Mouse (Mus musculus) CH12.LX (cell line): ENCODE measurements around the gene Pkd1l3. TPM values are rescaled to one million over a fixed set of nuclear protein-coding genes. Genes with fewer than 3 reads are reported as not detected.

Experiments used
- DNase-seq: peaks from one replicate; pipeline ENCODE4 v3.0.0-alpha.2; 2013; ENCODE audit errors: extremely low read depth
- H3K27ac ChIP-seq: 2 replicates; pipeline ENCODE4 v1.5.1; 2012; ENCODE audit warnings: low read depth, mild to moderate bottlenecking, control low read depth, moderate library complexity; ENCODE audit not compliant: insufficient read depth
- H3K27me3 ChIP-seq: replicated peaks from 2 replicates; pipeline ENCODE3; 2012; ENCODE audit warnings: inconsistent platforms
- H3K36me3 ChIP-seq, 2 experiments: replicated peaks in 1 of 2; 2 replicates each; pipeline versions ENCODE3 to v1.6.1; 2012; ENCODE audit warnings: inconsistent platforms in 1 of 2, low read length in 1 of 2, mild to moderate bottlenecking in 1 of 2, mixed read lengths in 1 of 2, moderate library complexity in 1 of 2; ENCODE audit not compliant: control insufficient read depth in 1 of 2, insufficient read depth in 1 of 2
- H3K4me1 ChIP-seq, 2 experiments: 2 replicates each; pipeline ENCODE4 v1.6.1; 2012; ENCODE audit warnings: inconsistent platforms in 1 of 2, moderate library complexity in 1 of 2; ENCODE audit not compliant: insufficient read depth in 2 of 2, control insufficient read depth in 1 of 2
- H3K4me2 ChIP-seq: 2 replicates; pipeline ENCODE4 v1.6.1; 2012; ENCODE audit warnings: low read depth, mild to moderate bottlenecking, control low read depth; ENCODE audit not compliant: poor library complexity, insufficient read depth, severe bottlenecking
- H3K4me3 ChIP-seq, 3 experiments: fragments of 150-350 bp in 1 of 3; sonication (generic) in 1 of 3; replicated peaks in 1 of 3; 2 replicates each; pipeline versions ENCODE3 to v1.5.1; 2011 to 2012; ENCODE audit warnings: low read depth in 2 of 3, low read length in 2 of 3, mild to moderate bottlenecking in 2 of 3, moderate library complexity in 2 of 3, control low read depth in 1 of 3, improper control_type of control experiment in 1 of 3, inconsistent platforms in 1 of 3, mixed read lengths in 1 of 3; ENCODE audit not compliant: poor library complexity in 1 of 3
- H3K79me2 ChIP-seq: replicated peaks from 2 replicates; pipeline ENCODE4 v1.6.1; 2012; ENCODE audit warnings: mild to moderate bottlenecking, moderate library complexity; ENCODE audit not compliant: control insufficient read depth, poor library complexity, insufficient read depth, severe bottlenecking; ENCODE audit errors: extremely low read depth
- H3K9ac ChIP-seq: 2 replicates; pipeline ENCODE4 v1.6.1; 2012; ENCODE audit warnings: low read depth, mild to moderate bottlenecking, control low read depth, moderate library complexity; ENCODE audit not compliant: insufficient read depth
- H3K9me3 ChIP-seq: replicated peaks from 2 replicates; pipeline ENCODE3; 2012; ENCODE audit warnings: low read length, inconsistent platforms, mixed read lengths
- CHD1 ChIP-seq: IDR thresholded peaks from 2 replicates; pipeline ENCODE4 v1.6.1; 2012; ENCODE audit warnings: low read depth, low read length, improper control_type of control experiment, inconsistent platforms
- HCFC1 ChIP-seq: IDR thresholded peaks from 2 replicates; pipeline ENCODE4 v1.6.1; 2012; ENCODE audit warnings: low read depth, mild to moderate bottlenecking, inconsistent platforms, low read length, improper control_type of control experiment
- JUND ChIP-seq: conservative IDR thresholded peaks from 2 replicates; pipeline ENCODE4 v1.6.1; 2011; ENCODE audit warnings: low read depth, low read length, improper control_type of control experiment
- KAT2A ChIP-seq: IDR thresholded peaks from 2 replicates; pipeline ENCODE4 v1.6.1; 2012; ENCODE audit warnings: low read length, improper control_type of control experiment, inconsistent platforms; ENCODE audit not compliant: insufficient replicate concordance
- MAZ ChIP-seq: IDR thresholded peaks from 2 replicates; pipeline ENCODE4 v1.6.1; 2012; ENCODE audit warnings: low read depth, mild to moderate bottlenecking, inconsistent platforms, low read length, improper control_type of control experiment, moderate library complexity
- MXI1 ChIP-seq: IDR thresholded peaks from 2 replicates; pipeline ENCODE4 v1.6.1; 2011; ENCODE audit warnings: mild to moderate bottlenecking, low read depth, low read length, improper control_type of control experiment
- MYC ChIP-seq: IDR thresholded peaks from 2 replicates; pipeline ENCODE4 v1.6.1; 2011; ENCODE audit warnings: low read depth, mild to moderate bottlenecking, improper control_type of control experiment, low read length
- NRF1 ChIP-seq: IDR thresholded peaks from 2 replicates; pipeline ENCODE4 v1.6.1; 2014; ENCODE audit warnings: low read depth, mild to moderate bottlenecking, inconsistent platforms, low read length, improper control_type of control experiment, moderate library complexity
- SMC3 ChIP-seq: IDR thresholded peaks from 2 replicates; pipeline ENCODE4 v1.6.1; 2011; ENCODE audit warnings: low read depth, low read length, improper control_type of control experiment
- TBP ChIP-seq: conservative IDR thresholded peaks from 2 replicates; pipeline ENCODE4 v1.6.1; 2011; ENCODE audit warnings: low read depth, low read length, improper control_type of control experiment
- TCF12 ChIP-seq: IDR thresholded peaks from 2 replicates; pipeline ENCODE4 v1.6.1; 2014; ENCODE audit warnings: low read depth, mild to moderate bottlenecking, inconsistent platforms, low read length, improper control_type of control experiment
- UBTF ChIP-seq: IDR thresholded peaks from 2 replicates; pipeline ENCODE4 v1.6.1; 2012; ENCODE audit warnings: low read depth, mild to moderate bottlenecking, inconsistent platforms, low read length, improper control_type of control experiment, moderate library complexity
- USF2 ChIP-seq: conservative IDR thresholded peaks from 2 replicates; pipeline ENCODE4 v1.6.1; 2011; ENCODE audit warnings: low read depth, low read length, improper control_type of control experiment
- ZC3H11A ChIP-seq: IDR thresholded peaks from 2 replicates; pipeline ENCODE4 v1.6.1; 2012; ENCODE audit warnings: low read depth, mild to moderate bottlenecking, inconsistent platforms, low read length, improper control_type of control experiment
- ZKSCAN1 ChIP-seq: IDR thresholded peaks from 2 replicates; pipeline ENCODE4 v1.6.1; 2012; ENCODE audit warnings: low read depth, inconsistent platforms, low read length, improper control_type of control experiment, borderline replicate concordance
- dilution Hi-C: fragments of 300-500 bp; cut with MboI; formaldehyde crosslinking; loops from 2 replicates; pipeline ENCODE4 v1.14.3; 2020; ENCODE audit warnings: low sequenced_read_pairs; ENCODE audit not compliant: extremely low pct_unique_long_range_greater_than_20kb, extremely low pct_ligation_motif_present
- in situ Hi-C: fragments of 300-500 bp; cut with MboI; formaldehyde crosslinking; loops from 3 replicates; pipeline ENCODE4 v1.14.3; 2019; ENCODE audit warnings: low sequenced_read_pairs, low pct_ligation_motif_present, low pct_unique_long_range_greater_than_20kb, mixed read lengths
- polyA plus RNA-seq: library from polyadenylated mRNA; unstranded; fragments of >175 nt; gene quantifications from 2 replicates; pipeline ENCODE4 v1.2.1, GENCODE M21; 2012; ENCODE audit warnings: low read depth; ENCODE audit not compliant: insufficient read length
- total RNA-seq, 2 experiments: library from RNA; depleted of rRNA; stranded (reverse); fragments of 300-350 nt in 1 of 2; fragments of >200 nt in 1 of 2; gene quantifications; 2 replicates each; pipeline ENCODE4 v1.2.3; 2012 to 2014

Gene Pkd1l3
- total and polyA plus RNA-seq, 3 experiments, result 3.5 to 10.0 (median 6.0) TPM

- H3K4me2 ChIP-seq, result no peak overlapping the region
- no peaks in the 10 kb centered on the region for H3K9me3 ChIP-seq
- no peaks in the 10 kb centered on the region for H3K79me2 ChIP-seq
- H3K4me1 ChIP-seq, result no peaks in the 10 kb centered on the region
- in situ Hi-C loops, result no loop called here
- TF ChIP-seq SMC3 (no peak), TBP (no peak), NRF1 (no peak), JUND (no peak), KAT2A (no peak), MAZ (no peak), UBTF (no peak), ZC3H11A (no peak), CHD1 (no peak), HCFC1 (no peak), MXI1 (no peak), TCF12 (no peak), ZKSCAN1 (no peak), USF2 (no peak), MYC (no peak)
- no peaks in the 10 kb centered on the region for H3K27me3 ChIP-seq
- H3K36me3 ChIP-seq, result peaks cover 19 to 58% of the 10 kb centered on the region in 2 experiments
- H3K27ac ChIP-seq, result no peak overlapping the region
- H3K4me3 ChIP-seq, result no peak overlapping the region
- no peak overlapping the region for H3K9ac ChIP-seq
- dilution Hi-C loops, result no loop called here
- DNase-seq, result no peak
These were observed 100.6 kb downstream of the Pkd1l3 start for GRCm38 (mm10) chr8:109714961-109715360.

Other genes starting within 250 kb of the Pkd1l3 start
- 0.04 TPM in 1 of 2 replicates, not detected in the other for gene Pmfbp1, start 120.5 kb upstream of the Pkd1l3 start, total RNA-seq (2012; rRNA removed)
- 0.07 TPM in 1 of 2 replicates, not detected in the other for gene Pmfbp1, start 120.5 kb upstream of the Pkd1l3 start, total RNA-seq (2014; rRNA removed)
- 0.07 and 0.11 TPM in 2 replicates for gene Pmfbp1, start 120.5 kb upstream of the Pkd1l3 start, polyA plus RNA-seq
- 41.7 and 49.1 TPM in 2 replicates for gene Dhx38, start 48.7 kb upstream of the Pkd1l3 start, total RNA-seq (2012; rRNA removed)
- 19.7 and 20.8 TPM in 2 replicates for gene Dhx38, start 48.7 kb upstream of the Pkd1l3 start, total RNA-seq (2014; rRNA removed)
- gene Dhx38, start 48.7 kb upstream of the Pkd1l3 start, polyA plus RNA-seq, result 51.0 and 56.0 TPM in 2 replicates
- gene Txnl4b, start 48.6 kb upstream of the Pkd1l3 start, total RNA-seq (2012; rRNA removed), result 13.4 and 13.5 TPM in 2 replicates
- gene Txnl4b, start 48.6 kb upstream of the Pkd1l3 start, total RNA-seq (2014; rRNA removed), result 17.0 and 17.8 TPM in 2 replicates
- 12.4 and 13.6 TPM in 2 replicates for gene Txnl4b, start 48.6 kb upstream of the Pkd1l3 start, polyA plus RNA-seq
- gene Hp, start 35.3 kb upstream of the Pkd1l3 start, total RNA-seq (2012; rRNA removed), result not detected in 2 replicates
- not detected in 2 replicates for gene Hp, start 35.3 kb upstream of the Pkd1l3 start, total RNA-seq (2014; rRNA removed)
- not detected in 2 replicates for gene Hp, start 35.3 kb upstream of the Pkd1l3 start, polyA plus RNA-seq
- gene Dhodh, start 5.8 kb upstream of the Pkd1l3 start, total RNA-seq (2012; rRNA removed), result 41.8 and 43.6 TPM in 2 replicates
- gene Dhodh, start 5.8 kb upstream of the Pkd1l3 start, total RNA-seq (2014; rRNA removed), result 38.5 and 40.4 TPM in 2 replicates
- gene Dhodh, start 5.8 kb upstream of the Pkd1l3 start, polyA plus RNA-seq, result 37.8 and 43.8 TPM in 2 replicates
- gene Ist1, start 78.7 kb downstream of the Pkd1l3 start, total RNA-seq (2012; rRNA removed), result 38.2 and 38.9 TPM in 2 replicates
- gene Ist1, start 78.7 kb downstream of the Pkd1l3 start, total RNA-seq (2014; rRNA removed), result 57.2 and 62.2 TPM in 2 replicates
- 49.5 and 53.1 TPM in 2 replicates for gene Ist1, start 78.7 kb downstream of the Pkd1l3 start, polyA plus RNA-seq
- gene Zfp821, start 91.0 kb downstream of the Pkd1l3 start, total RNA-seq (2012; rRNA removed), result 5.0 and 5.1 TPM in 2 replicates
- gene Zfp821, start 91.0 kb downstream of the Pkd1l3 start, total RNA-seq (2014; rRNA removed), result 3.4 and 4.1 TPM in 2 replicates
- 4.1 and 5.2 TPM in 2 replicates for gene Zfp821, start 91.0 kb downstream of the Pkd1l3 start, polyA plus RNA-seq
- gene Atxn1l, start 123.2 kb downstream of the Pkd1l3 start, total RNA-seq (2012; rRNA removed), result 6.8 and 7.6 TPM in 2 replicates
- 4.1 and 4.6 TPM in 2 replicates for gene Atxn1l, start 123.2 kb downstream of the Pkd1l3 start, total RNA-seq (2014; rRNA removed)
- 15.2 and 18.5 TPM in 2 replicates for gene Atxn1l, start 123.2 kb downstream of the Pkd1l3 start, polyA plus RNA-seq
- 29.5 and 32.9 TPM in 2 replicates for gene Ap1g1, start 164.0 kb downstream of the Pkd1l3 start, total RNA-seq (2012; rRNA removed)
- 39.6 and 40.8 TPM in 2 replicates for gene Ap1g1, start 164.0 kb downstream of the Pkd1l3 start, total RNA-seq (2014; rRNA removed)
- gene Ap1g1, start 164.0 kb downstream of the Pkd1l3 start, polyA plus RNA-seq, result 54.7 and 60.4 TPM in 2 replicates